Mouse (Mus musculus) layer of hippocampus, adult 6 months (tissue): ENCODE results near the gene Prpsap2. TPM values are rescaled to one million over a fixed set of nuclear protein-coding genes. Genes with fewer than 3 reads are reported as not detected.

Experiments used
- long read RNA-seq, 2 experiments: library from polyadenylated mRNA; unstranded; transcript quantifications; one replicate each; pipeline ENCODE4 v2.0.0; 2019 to 2020
- polyA plus RNA-seq: library from polyadenylated mRNA; unstranded; fragments of <200 nt; fragmentation: Nextera tagmentation; gene quantifications from 2 replicates; pipeline ENCODE4 v1.2.3, GENCODE M21; 2021

The Prpsap2 gene
- polyA plus RNA-seq: 23.9 and 27.3 TPM in 2 replicates
- long read RNA-seq, experiment 1, transcript Prpsap2-204 (11 exons, 1,771 nt): minor isoform, 14 of 57 reads
- long read RNA-seq, experiment 1, transcript Prpsap2-201 (12 exons, 1,837 nt): major isoform, 24 of 57 reads
- long read RNA-seq, experiment 1, partial matches to known transcripts: 8 of 57 reads
- long read RNA-seq, experiment 1, other reads (novel, unspliced or antisense): 10 of 57 reads
- long read RNA-seq, experiment 2, transcript Prpsap2-204 (11 exons, 1,771 nt): minor isoform, 33 of 125 reads
- long read RNA-seq, experiment 2, transcript Prpsap2-201 (12 exons, 1,837 nt): major isoform, 66 of 125 reads
- long read RNA-seq, experiment 2, partial matches to known transcripts: 3 of 125 reads
- long read RNA-seq, experiment 2, other reads (novel, unspliced or antisense): 21 of 125 reads

GRCm38 (mm10) chr11:61761584-61762407 lies at the start of gene Prpsap2:
Gene Prpsap2 (minus strand): TSS chr11:61762088.

GRCm38 (mm10) chr11:61720636-61721035 lies 41.3 kb downstream of the Prpsap2 start, which contains the start of gene Slc5a10:
Gene Slc5a10 (minus strand): TSS chr11:61720826.

GRCm38 (mm10) chr11:61683907-61684731 lies 77.8 kb downstream of the Prpsap2 start, which contains the start of gene Fam83g:
Gene Fam83g (plus strand): TSS chr11:61684091.

Other genes with a start within 250 kb of the Prpsap2 start
- gene Epn2, start 182.4 kb downstream of the Prpsap2 start, polyA plus RNA-seq: 134 and 150 TPM in 2 replicates
- gene Grap, start 108.8 kb downstream of the Prpsap2 start, polyA plus RNA-seq: 9.0 and 10.4 TPM in 2 replicates
- gene Fam83g, start 78.0 kb downstream of the Prpsap2 start, polyA plus RNA-seq: 0.05 TPM in 2 replicates
- gene Slc5a10, start 41.3 kb downstream of the Prpsap2 start, polyA plus RNA-seq: 0.09 and 0.21 TPM in 2 replicates
- gene Ulk2, start 93.0 kb upstream of the Prpsap2 start, polyA plus RNA-seq: 7.7 and 8.7 TPM in 2 replicates
- 2.8 and 3.0 TPM in 2 replicates for gene Akap10, start 168.2 kb upstream of the Prpsap2 start, polyA plus RNA-seq
- gene Specc1, start 194.7 kb upstream of the Prpsap2 start, polyA plus RNA-seq: 22.5 and 25.8 TPM in 2 replicates